Mouse (Mus musculus): ENCODE results near the gene Hbp1.

DNA sequence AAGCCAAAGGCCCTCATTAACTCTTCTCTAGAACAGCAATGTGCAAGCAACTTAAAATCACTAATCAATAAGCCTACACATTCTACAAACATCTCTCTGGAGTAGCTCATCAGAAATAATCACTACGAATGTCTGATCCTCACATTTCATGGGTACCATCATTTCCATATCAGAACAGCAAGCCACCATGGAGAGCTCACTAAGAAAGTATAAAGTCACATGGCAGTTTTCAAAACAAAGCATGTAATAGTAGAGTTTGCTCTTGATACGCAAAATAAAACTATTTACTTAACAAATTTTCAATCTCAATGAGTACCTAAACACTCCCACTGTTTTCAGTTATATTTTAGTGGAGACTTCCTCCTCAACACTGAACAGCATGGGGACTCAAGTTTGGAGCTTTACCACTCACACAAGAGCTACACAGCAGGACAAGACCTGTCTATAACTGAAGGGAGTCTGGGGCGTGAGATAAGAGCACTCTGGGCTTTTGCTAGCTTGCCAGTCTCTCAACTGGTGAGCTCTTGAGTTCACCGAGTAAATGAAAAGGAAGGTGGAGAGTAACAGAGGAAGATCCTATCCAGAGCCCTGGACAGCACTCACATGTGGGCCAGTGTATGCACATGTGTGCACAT lies 7.2 kb downstream of the Hbp1 start:
- no peak for TF ChIP-seq MYOG (IDR thresholded peaks at IDR 0.05; ENCODE audit: control insufficient read depth, extremely low read depth, insufficient read length)
- no peak for TF ChIP-seq CTCF (IDR thresholded peaks at IDR 0.05; ENCODE audit: control insufficient read depth, insufficient read depth, insufficient read length)
- TF ChIP-seq MAX (IDR thresholded peaks at IDR 0.05) = no peak
- no peak for TF ChIP-seq CEBPB (IDR thresholded peaks at IDR 0.05; ENCODE audit: low read depth)

Data from C2C12 (cell line).